Mouse (Mus musculus): ENCODE data around the gene Nrarp. TPM values are rescaled to one million over a fixed set of nuclear protein-coding genes. Genes with fewer than 3 reads are reported as not detected.

Gene Nrarp
- polyA plus RNA-seq, 1 experiment from 2014 or later = 13.6 TPM

GRCm38 (mm10) chr2:25197946-25198345, 17.4 kb downstream of the Nrarp start:
- Histone ChIP-seq H3K4me3 (ENCODE audit: low read length) (no peak overlapping the region), H3K9ac (ENCODE audit: low read depth, low read length) (no peak overlapping the region), H3K27ac (ENCODE audit: low read depth, low read length) (no peak overlapping the region), H3K4me1 (ENCODE audit: control insufficient read depth, insufficient read depth, low read depth, low read length) (no peaks in the 10 kb centered on the region), H3K36me3 (ENCODE audit: control insufficient read depth, insufficient read depth, low read length) (peaks cover 29% of the 10 kb centered on the region), H3K9me3 (ENCODE audit: control insufficient read depth, low read length) (no peaks in the 10 kb centered on the region), H3K27me3 (replicated peaks; ENCODE audit: control insufficient read depth, insufficient read depth, low read length) (peaks cover 23% of the 10 kb centered on the region), H3K4me2 (ENCODE audit: low read length) (no peak overlapping the region)
- no peak for ATAC-seq

GRCm38 (mm10) chr2:25200631-25201030, 20.1 kb downstream of the Nrarp start:
- no peak for ATAC-seq
- H3K36me3 ChIP-seq (ENCODE audit: control insufficient read depth, insufficient read depth, low read length) = peaks cover 45% of the 10 kb centered on the region
- 97% methylated on average over 2 of the region's 2 CpGs for WGBS
- H3K4me3 ChIP-seq (ENCODE audit: low read length) = no peak overlapping the region
- H3K4me1 ChIP-seq (ENCODE audit: control insufficient read depth, insufficient read depth, low read depth, low read length) = no peaks in the 10 kb centered on the region
- peaks cover 11% of the 10 kb centered on the region for H3K27me3 ChIP-seq (replicated peaks; ENCODE audit: control insufficient read depth, insufficient read depth, low read length)
- H3K4me2 ChIP-seq (ENCODE audit: low read length) = no peak overlapping the region
- no peaks in the 10 kb centered on the region for H3K9me3 ChIP-seq (ENCODE audit: control insufficient read depth, low read length)
- H3K9ac ChIP-seq (ENCODE audit: low read depth, low read length) = no peak overlapping the region
- H3K27ac ChIP-seq (ENCODE audit: low read depth, low read length) = no peak overlapping the region

GRCm38 (mm10) chr2:25203631-25204214, 23.2 kb downstream of the Nrarp start:
- Histone ChIP-seq H3K27me3 (replicated peaks; ENCODE audit: control insufficient read depth, insufficient read depth, low read length) (no peaks in the 10 kb centered on the region), H3K36me3 (ENCODE audit: control insufficient read depth, insufficient read depth, low read length) (peaks cover 54% of the 10 kb centered on the region), H3K4me1 (ENCODE audit: control insufficient read depth, insufficient read depth, low read depth, low read length) (peaks cover 4% of the 10 kb centered on the region), H3K4me3 (ENCODE audit: low read length) (no peak overlapping the region), H3K9me3 (ENCODE audit: control insufficient read depth, low read length) (no peaks in the 10 kb centered on the region), H3K4me2 (ENCODE audit: low read length) (no peak overlapping the region), H3K27ac (ENCODE audit: low read depth, low read length) (no peak overlapping the region), H3K9ac (ENCODE audit: low read depth, low read length) (no peak overlapping the region)
- WGBS = 60% methylated on average over 4 of the region's 4 CpGs
- ATAC-seq = no peak

- H3K9ac ChIP-seq (ENCODE audit: low read depth, low read length) = no peak overlapping the region
- H3K27me3 ChIP-seq (replicated peaks; ENCODE audit: control insufficient read depth, insufficient read depth, low read length) = no peaks in the 10 kb centered on the region
- WGBS = 95% methylated on average over 1 of the region's 1 CpGs
- H3K36me3 ChIP-seq (ENCODE audit: control insufficient read depth, insufficient read depth, low read length) = peaks cover 30% of the 10 kb centered on the region
- no peaks in the 10 kb centered on the region for H3K9me3 ChIP-seq (ENCODE audit: control insufficient read depth, low read length)
- peaks cover 21% of the 10 kb centered on the region for H3K4me1 ChIP-seq (ENCODE audit: control insufficient read depth, insufficient read depth, low read depth, low read length)
- ATAC-seq = no peak
- H3K27ac ChIP-seq (ENCODE audit: low read depth, low read length) = no peak overlapping the region
- no peak overlapping the region for H3K4me2 ChIP-seq (ENCODE audit: low read length)
- H3K4me3 ChIP-seq (ENCODE audit: low read length) = no peak overlapping the region
Measured at GRCm38 (mm10) chr2:25207593-25207992, 27.0 kb downstream of the Nrarp start.

GRCm38 (mm10) chr2:25210686-25211085, 30.1 kb downstream of the Nrarp start:
- Histone ChIP-seq H3K9ac (ENCODE audit: low read depth, low read length) (peak overlapping the region; percentile 92), H3K27me3 (replicated peaks; ENCODE audit: control insufficient read depth, insufficient read depth, low read length) (0 out of 2 replicates have a peak, but pooled peaks cover 2% of the 10 kb centered on the region), H3K4me1 (ENCODE audit: control insufficient read depth, insufficient read depth, low read depth, low read length) (peaks cover 21% of the 10 kb centered on the region), H3K27ac (ENCODE audit: low read depth, low read length) (peak overlapping the region; percentile 94), H3K4me3 (ENCODE audit: low read length) (peak overlapping the region; percentile 82), H3K4me2 (ENCODE audit: low read length) (peak overlapping the region; percentile 94), H3K36me3 (ENCODE audit: control insufficient read depth, insufficient read depth, low read length) (peaks cover 10% of the 10 kb centered on the region), H3K9me3 (ENCODE audit: control insufficient read depth, low read length) (no peaks in the 10 kb centered on the region)
- under 1% methylated on average over 24 of the region's 24 CpGs for WGBS
- ATAC-seq = peak; percentile 53; the same call in 1 of the 2 replicates

GRCm38 (mm10) chr2:25211121-25211670, 30.6 kb downstream of the Nrarp start, which contains the start of gene Nelfb:
Nelfb (minus strand) TSS chr2:25211489.
- Histone ChIP-seq H3K36me3 (ENCODE audit: control insufficient read depth, insufficient read depth, low read length) (peaks cover 5% of the 10 kb centered on the region), H3K27ac (ENCODE audit: low read depth, low read length) (peak within 1 kb of the TSS; percentile 94), H3K4me1 (ENCODE audit: control insufficient read depth, insufficient read depth, low read depth, low read length) (peaks cover 21% of the 10 kb centered on the region), H3K9me3 (ENCODE audit: control insufficient read depth, low read length) (no peaks in the 10 kb centered on the region), H3K4me3 (ENCODE audit: low read length) (peak within 1 kb of the TSS; percentile 82), H3K4me2 (ENCODE audit: low read length) (peak within 1 kb of the TSS; percentile 94), H3K9ac (ENCODE audit: low read depth, low read length) (peak within 1 kb of the TSS; percentile 92), H3K27me3 (replicated peaks; ENCODE audit: control insufficient read depth, insufficient read depth, low read length) (0 out of 2 replicates have a peak, but pooled peaks cover 2% of the 10 kb centered on the region)
- ATAC-seq = peak; percentile 94
- WGBS = under 1% methylated on average over 43 of the region's 44 CpGs

- ATAC-seq = no peak
- WGBS = 67% methylated on average over 23 of the region's 23 CpGs
- Histone ChIP-seq H3K9me3 (ENCODE audit: control insufficient read depth, low read length) (no peaks in the 10 kb centered on the region), H3K4me3 (ENCODE audit: low read length) (no peak overlapping the region), H3K27ac (ENCODE audit: low read depth, low read length) (no peak overlapping the region), H3K4me2 (ENCODE audit: low read length) (no peak overlapping the region), H3K4me1 (ENCODE audit: control insufficient read depth, insufficient read depth, low read depth, low read length) (peaks cover 19% of the 10 kb centered on the region), H3K27me3 (replicated peaks; ENCODE audit: control insufficient read depth, insufficient read depth, low read length) (0 out of 2 replicates have a peak, but pooled peaks cover 2% of the 10 kb centered on the region), H3K36me3 (ENCODE audit: control insufficient read depth, insufficient read depth, low read length) (no peaks in the 10 kb centered on the region), H3K9ac (ENCODE audit: low read depth, low read length) (no peak overlapping the region)
Measured at GRCm38 (mm10) chr2:25213266-25213865, 32.8 kb downstream of the Nrarp start.

GRCm38 (mm10) chr2:25214444-25214843, 33.9 kb downstream of the Nrarp start, which contains the start of gene Stpg3:
Stpg3 (minus strand) TSS chr2:25214637.
- 86% methylated on average over 3 of the region's 3 CpGs for WGBS
- 0 out of 2 replicates have a peak, but pooled peaks cover 2% of the 10 kb centered on the region for H3K27me3 ChIP-seq (replicated peaks; ENCODE audit: control insufficient read depth, insufficient read depth, low read length)
- no peak within 1 kb of the TSS for H3K4me2 ChIP-seq (ENCODE audit: low read length)
- no peaks in the 10 kb centered on the region for H3K9me3 ChIP-seq (ENCODE audit: control insufficient read depth, low read length)
- H3K4me3 ChIP-seq (ENCODE audit: low read length) = no peak within 1 kb of the TSS
- no peaks in the 10 kb centered on the region for H3K36me3 ChIP-seq (ENCODE audit: control insufficient read depth, insufficient read depth, low read length)
- no peak for ATAC-seq
- no peak within 1 kb of the TSS for H3K27ac ChIP-seq (ENCODE audit: low read depth, low read length)
- no peak within 1 kb of the TSS for H3K9ac ChIP-seq (ENCODE audit: low read depth, low read length)
- H3K4me1 ChIP-seq (ENCODE audit: control insufficient read depth, insufficient read depth, low read depth, low read length) = peaks cover 11% of the 10 kb centered on the region

GRCm38 (mm10) chr2:25217666-25218065, 37.1 kb downstream of the Nrarp start:
- Histone ChIP-seq H3K4me2 (ENCODE audit: low read length) (no peak overlapping the region), H3K27ac (ENCODE audit: low read depth, low read length) (no peak overlapping the region), H3K9me3 (ENCODE audit: control insufficient read depth, low read length) (no peaks in the 10 kb centered on the region), H3K4me1 (ENCODE audit: control insufficient read depth, insufficient read depth, low read depth, low read length) (no peaks in the 10 kb centered on the region), H3K4me3 (ENCODE audit: low read length) (no peak overlapping the region), H3K9ac (ENCODE audit: low read depth, low read length) (no peak overlapping the region), H3K27me3 (replicated peaks; ENCODE audit: control insufficient read depth, insufficient read depth, low read length) (0 out of 2 replicates have a peak, but pooled peaks cover 2% of the 10 kb centered on the region), H3K36me3 (ENCODE audit: control insufficient read depth, insufficient read depth, low read length) (peaks cover 3% of the 10 kb centered on the region; the same call in 1 of the 2 replicates)
- ATAC-seq = no peak
- WGBS = 66% methylated on average over 2 of the region's 2 CpGs
